Mouse (Mus musculus) spleen, postnatal 10 days (tissue): ENCODE data around the gene Theg.

ENCODE experiments used
- DNase-seq, 2 experiments: peaks; one replicate each; pipeline ENCODE4 v3.0.0; 2021 to 2022; ENCODE audit warnings: low spot score in 2 of 2

The Theg gene

DNA sequence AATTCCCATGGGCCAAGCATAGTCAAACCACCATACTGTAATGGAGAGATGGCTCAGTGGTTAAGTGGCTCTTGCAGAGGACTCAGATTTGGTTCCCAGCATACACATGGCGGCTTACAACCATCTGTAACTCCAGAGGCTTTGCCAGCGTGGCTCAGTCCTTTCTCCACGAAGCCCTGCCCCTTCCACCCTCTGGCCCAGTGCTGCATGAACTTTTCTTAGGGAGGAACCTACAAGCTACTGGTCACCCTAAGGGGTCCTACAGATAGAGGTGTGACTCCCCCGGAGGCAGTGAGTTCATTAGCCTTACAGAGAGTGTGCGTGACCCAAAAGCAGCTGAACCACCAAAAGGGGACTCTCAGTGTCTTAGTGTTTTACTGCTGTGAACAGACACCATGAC is 30.2 kb downstream of the Theg start:
- peak in 1 of 2 experiments; percentile 2 for DNase-seq

DNA sequence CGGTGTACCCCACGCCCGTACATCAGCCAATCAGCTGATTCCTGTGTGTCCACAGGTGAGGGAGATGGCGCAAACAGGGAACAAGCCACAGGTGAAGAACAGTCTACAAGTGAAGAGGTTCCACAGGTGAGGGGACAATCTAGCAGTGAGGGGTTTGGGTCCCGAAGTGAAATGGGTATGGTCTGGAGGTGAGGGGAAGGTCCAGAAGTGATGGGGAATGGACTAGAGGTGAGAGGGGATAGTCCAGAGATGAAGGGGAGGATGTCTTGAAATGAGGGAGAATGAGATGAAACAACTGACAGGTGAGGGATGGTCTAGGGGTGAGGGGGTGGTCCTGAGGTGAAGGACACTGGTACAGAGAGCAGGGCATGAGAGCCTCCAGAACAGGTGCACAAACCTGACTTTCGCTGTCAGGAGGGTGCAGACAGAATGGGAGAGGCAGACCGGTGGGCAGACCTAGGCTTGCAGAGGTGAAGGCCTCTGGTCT is 31.9 kb downstream of the Theg start:
- no peak for DNase-seq

DNA sequence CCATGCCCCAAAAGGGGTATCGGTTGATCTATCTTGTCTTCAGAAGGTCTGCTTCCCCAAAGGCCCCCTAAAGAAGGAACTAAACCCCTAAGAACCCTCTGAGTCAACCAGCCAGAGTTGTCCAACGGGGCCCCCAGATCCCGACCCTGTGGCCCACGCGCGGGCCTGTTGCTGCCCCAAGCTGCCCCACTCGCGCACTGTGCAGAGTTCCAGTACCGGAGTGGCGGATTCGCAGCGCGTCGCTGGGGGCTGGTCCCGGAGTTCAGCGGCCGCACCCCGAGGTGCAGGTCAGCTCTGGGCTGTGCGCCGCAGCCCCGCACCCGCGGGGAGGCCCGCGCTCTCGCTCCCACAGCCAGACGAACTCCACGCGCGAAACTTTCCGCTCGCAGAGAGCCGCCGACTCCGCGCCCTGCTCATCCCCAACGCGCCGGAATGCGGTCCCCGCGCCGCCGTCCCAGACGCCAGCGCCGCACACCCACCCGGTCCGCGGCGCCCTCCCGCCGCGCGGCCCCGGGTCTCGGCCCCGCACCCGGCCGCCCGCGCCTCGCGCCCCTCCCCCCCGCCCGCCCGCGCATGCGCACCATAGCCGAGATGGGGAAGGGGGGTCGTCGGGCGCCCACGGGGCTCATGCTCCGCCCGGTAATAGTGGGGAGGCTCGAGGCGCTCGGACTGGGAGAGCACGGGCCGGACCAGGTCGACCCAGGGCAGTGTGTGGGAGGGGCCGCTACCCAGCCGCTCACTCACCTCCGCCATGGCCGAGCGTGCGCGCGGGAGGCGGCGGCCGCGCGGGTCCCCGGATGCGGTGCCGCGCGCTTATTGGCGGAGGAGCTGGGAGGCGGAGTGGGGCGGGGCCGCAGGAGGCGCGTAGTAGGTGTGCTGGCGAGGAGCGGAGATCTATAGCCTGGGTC is 32.5 kb downstream of the Theg start, which contains the start of gene Mier2:
Mier2 (minus strand) TSS at position 870 of the 908 bp plus-strand sequence.
- peak; percentile 47 to 76 for DNase-seq

DNA sequence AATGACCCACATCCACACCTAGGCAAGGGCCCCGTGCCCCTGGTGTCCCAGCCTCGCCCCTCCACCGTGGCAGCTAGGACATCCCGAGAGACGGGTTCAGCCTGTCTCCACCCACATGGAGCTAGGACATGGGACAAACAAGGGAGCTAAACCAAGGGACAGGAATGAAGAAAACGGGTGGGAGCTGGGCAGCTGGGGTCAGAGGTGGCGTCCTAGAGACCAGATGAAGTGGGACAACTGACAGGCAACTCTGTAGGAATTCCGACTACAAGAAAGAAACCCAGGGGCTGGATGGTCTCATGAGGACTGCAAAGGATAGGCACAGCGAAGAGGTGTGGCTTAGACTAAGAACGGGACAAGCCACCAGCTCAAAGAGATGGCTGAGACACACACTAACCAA is 33.4 kb downstream of the Theg start:
- peak in 1 of 2 experiments; percentile 8 for DNase-seq

DNA sequence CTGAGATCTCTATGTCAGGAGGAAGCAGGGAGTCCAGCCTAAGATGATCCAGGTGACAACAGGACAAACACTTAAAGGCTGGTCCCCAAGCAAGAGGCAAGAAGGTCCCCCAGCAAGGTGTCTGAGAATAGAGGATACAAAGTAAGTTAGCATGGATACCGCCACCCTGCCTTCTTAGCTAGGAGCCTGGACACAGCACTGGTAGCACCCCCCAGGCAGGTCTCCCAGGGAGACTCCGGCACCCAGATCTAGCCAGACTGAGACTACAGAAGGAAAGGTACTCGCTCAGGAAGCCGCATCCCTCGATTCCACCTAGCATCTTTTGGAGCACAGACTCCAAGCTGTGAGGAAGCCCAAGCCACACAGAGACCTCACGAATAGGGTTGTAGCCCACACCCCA is 34.0 kb downstream of the Theg start:
- peak in 1 of 2 experiments; percentile 10 for DNase-seq

DNA sequence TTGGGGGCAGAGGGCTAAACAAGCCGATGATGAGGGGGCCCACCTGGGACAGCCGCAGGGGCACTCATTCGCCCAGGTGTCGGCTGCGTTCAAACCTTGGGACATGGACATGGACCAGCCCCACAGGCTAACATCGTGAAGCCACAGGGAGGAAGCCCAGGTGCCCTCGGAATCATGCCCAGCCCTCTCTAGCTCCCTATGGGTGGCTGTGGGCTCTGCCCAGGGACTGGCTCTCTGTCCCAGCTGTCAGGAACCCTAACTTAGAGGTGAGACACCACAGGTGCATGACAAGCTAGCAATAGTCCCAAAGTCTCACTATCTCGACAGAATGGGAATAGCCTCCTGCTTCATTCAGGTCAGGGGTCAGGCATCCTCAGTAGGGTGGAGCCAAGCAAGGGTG is 34.6 kb downstream of the Theg start:
- DNase-seq, result peak in 1 of 2 experiments; percentile 9

DNA sequence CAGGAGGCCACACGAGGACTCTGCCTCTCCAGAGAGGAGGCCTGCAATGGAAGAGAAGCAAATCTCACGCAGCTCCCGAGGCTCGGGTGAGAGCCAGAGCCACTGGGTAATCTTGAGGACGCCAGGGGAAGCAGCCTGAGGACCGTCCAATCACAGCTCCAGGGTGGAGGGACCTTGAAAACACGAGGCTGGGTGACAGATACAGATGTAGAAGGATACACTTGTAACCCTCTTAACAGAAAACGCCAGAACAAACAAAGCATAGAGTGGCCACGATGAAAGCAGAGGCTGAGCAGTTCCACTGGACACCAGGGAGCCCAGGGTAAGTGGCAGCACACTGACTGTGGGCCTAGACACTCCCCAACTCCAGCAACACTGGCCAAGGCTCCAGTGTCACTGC is 36.8 kb downstream of the Theg start:
- DNase-seq, result peak in 1 of 2 experiments; percentile 8

DNA sequence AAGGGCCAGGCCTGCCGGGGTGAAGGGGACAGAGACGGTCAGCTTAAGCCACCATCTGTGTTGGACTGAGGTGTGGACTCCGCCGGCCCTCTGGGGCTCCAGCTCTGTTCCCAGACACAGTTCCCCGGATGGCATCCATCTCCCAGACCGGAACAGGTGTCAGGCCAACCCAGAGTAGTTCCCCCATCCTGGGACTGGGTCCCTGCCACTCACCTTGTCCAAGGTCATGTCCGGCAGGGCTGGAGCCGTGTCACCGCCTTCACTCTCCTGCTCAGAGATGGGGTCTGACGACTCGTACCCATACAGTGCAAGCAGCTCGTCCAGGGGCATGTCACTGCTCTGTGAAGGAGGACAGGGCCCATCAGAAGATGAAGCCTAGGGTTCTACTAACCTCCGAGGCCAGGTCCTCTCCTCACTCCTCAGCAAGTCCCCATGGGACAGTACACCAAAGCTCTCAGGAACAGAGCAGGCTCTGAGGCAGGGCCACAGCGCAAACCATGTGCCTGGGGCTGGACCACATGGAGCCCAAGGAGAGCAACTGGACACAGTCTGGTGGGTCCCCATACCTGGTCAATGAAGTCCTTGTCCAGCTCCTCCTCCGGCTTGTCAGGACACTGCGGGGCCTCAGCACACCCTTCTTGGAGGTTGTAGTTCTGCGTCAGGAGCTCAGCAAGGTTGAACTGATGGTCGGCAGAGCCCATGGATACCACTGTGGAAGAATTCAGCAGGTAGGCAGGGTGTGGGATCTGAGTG is 38.0 kb downstream of the Theg start:
- no peak for DNase-seq

DNA sequence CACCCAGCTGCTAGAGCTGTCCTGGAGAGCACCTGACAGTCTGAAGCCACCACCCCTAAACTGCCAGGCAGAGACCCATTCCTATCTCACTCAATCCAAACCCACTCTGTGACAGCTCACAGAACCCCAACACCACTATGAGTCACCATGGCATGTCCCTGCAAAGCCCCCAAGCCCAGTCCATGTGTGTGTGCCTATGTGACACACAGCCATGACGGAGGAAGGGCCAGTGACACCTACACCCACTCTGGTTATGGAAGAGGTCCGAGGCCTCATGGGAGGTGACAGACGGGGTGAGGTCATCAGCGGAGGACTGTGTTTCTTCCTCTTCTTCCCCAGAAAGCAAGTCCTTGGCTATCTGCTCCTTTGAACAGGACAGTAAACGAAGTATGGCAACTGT is 38.6 kb downstream of the Theg start:
- DNase-seq, result peak in 1 of 2 experiments; percentile 10

DNA sequence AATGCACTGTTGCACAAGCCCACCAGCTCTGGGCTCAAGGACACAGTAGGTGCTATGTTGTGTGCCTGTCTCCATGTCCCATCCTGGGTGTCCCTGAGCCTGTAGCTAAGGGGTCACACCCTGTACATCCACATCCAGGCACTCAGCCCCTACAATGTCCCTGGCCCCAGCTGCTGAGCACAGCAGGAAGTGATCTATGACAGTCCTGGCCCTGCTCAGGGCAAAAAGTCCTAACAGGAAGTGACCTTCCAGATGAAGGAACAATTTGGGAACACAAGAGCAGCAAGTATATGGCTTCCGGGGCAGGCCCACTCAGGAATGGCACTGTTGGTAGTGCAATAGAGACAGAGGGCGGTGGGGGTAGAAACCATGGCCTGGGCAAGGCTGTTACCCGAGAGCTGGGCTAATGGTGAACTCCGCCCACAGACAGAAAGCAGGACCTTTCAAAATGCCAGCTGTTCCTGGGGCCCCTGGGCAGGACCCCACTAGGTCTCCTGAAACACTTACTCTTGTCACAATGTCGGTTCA is 39.9 kb downstream of the Theg start:
- no peak for DNase-seq

DNA sequence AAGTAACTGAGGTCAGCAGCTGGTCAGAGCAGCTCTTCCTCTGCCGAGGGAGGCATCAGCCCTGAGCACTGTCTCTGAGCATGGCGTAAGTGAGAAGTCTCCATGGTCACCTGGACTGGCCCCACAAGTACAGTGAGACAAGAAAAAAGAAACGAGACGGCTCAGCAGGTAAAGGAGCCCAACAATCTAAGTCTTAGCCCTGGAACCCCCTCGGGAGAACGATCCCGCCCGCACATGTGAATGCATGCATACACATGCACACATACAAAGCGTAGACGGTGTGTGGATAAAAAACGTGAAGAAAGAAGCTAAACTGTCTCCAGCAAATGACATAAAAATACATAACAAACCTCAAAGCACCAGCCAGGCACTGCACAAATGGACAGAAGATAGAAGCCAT is 40.6 kb downstream of the Theg start:
- DNase-seq, result no peak

DNA sequence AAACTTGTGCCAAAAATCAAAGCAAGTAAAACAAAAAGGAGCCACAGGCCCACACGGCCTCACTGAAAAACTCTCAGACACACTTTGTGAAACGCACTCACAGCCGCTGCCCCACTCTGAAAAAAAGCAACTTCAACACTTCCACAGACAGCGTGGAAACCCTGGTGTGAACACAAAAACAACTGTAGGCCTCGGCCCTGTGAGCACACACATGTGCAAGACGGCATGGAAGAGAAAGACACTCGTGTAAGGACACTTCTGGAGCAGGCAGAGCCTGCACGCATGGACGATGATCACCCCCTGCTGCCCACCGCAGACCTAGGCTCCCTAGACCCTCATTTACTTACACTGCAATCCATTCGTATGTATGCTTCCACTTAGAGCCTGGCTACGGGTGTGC is 41.2 kb downstream of the Theg start:
- no peak for DNase-seq

DNA sequence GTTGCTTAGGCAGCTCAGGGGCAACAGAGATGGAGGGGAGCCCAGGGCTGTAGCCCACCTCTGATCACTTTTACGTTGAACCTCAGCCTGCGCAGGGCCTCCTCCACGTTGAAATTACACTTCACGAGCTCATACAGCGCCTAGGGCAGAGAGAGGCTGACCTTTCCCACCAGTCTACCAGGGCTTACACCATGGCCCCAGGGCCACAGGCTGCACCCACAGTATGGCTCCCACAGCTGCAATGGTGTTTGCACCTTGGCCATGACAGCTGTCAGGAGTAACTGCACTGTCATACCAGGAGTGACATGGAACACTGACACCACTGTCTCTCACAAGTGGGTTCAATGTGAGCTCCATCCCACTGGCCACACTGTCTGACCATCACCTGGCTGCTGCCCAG is 42.5 kb downstream of the Theg start:
- DNase-seq, result no peak

DNA sequence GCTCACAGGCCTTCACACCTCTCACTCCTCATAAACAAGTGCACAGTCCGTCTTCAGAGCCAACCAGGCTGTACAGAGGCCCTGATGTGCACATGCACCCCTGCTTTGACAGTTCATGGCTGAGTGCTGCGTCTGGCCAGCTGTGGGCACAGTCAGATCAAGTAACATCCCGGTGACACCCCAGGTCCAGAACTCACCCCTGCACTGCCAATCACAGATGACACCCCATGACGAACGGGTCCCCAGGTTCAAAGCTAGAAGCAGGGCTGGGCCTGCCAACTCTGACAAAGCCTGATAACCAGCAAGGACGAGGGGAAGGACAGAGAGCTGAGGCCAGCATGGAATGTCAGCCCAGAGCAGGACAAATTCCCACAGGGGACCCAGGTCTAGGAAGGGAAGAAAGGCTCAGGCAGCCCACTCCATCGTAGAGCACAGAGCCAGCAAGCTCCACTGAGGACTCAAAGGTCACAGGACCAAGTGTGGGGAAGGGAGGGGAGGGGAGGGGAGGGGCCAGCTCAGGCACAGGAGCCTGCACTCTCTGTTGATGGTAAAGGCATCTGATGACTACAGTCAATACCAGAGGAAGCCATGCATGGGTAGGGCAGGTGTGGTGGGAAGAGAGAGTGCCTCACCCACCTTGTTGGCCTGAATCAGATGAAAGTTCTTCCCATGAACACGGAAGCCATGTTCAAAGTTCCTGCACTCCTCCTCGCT is 43.1 kb downstream of the Theg start:
- no peak for DNase-seq

DNA sequence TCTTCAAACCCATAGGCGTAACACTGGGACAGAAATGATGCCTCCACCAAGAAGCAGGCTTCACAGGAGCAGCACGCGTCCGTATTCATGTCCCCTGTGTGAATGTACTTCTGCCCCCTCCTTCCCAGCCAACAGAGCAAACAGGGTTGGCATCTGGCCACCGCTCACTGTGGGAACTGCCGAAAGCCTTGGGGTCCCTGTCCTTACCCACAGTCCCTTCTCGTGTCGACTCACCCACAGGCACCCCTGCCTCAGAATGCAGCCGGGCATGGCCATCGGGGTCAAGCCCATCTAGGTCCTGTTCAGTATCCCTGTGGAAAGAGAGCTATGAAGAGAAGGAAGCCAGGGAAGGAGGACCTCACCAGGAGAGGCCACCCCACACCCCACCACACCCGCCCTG is 45.0 kb downstream of the Theg start:
- no peak for DNase-seq

DNA sequence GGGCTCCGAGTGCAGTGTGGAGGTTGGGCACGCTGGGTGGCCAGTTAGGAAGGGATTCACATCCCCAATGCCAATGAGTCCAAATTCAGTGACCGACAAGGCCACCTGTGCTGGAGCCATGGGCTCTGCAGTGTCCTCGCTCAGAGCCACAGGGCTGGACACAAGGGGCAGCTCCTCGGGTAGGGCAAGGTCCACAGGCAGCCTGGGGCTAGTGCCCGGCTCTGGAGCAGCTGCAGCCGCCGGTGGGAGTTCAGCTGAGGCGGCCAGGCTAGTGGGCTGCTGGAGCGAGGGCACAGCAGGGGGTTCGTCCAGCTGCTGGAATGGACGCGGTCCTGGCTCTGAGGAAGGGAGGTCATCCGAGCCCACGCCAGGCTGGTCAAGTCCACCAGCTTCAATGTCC is 45.6 kb downstream of the Theg start:
- no peak for DNase-seq

DNA sequence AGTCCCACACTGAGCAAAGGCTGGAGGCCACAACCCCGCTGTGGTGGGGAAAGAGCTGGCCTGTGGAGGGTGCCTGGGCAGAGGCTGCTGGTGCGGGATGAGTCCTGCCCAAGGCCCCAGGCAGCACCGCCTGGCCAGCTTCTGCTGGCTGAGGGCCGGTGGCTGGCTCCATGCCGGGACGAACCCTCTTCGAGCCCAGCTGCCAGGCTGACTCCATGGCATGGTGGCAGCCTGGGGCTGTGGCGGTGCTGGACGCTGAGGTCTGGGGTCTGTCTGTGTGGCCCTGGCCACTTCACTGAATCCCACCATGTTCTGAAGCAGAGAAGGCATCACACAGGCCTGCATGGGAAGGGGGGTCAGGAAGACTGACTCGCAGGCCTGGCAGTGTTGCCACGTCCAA is 46.4 kb downstream of the Theg start:
- no peak for DNase-seq

DNA sequence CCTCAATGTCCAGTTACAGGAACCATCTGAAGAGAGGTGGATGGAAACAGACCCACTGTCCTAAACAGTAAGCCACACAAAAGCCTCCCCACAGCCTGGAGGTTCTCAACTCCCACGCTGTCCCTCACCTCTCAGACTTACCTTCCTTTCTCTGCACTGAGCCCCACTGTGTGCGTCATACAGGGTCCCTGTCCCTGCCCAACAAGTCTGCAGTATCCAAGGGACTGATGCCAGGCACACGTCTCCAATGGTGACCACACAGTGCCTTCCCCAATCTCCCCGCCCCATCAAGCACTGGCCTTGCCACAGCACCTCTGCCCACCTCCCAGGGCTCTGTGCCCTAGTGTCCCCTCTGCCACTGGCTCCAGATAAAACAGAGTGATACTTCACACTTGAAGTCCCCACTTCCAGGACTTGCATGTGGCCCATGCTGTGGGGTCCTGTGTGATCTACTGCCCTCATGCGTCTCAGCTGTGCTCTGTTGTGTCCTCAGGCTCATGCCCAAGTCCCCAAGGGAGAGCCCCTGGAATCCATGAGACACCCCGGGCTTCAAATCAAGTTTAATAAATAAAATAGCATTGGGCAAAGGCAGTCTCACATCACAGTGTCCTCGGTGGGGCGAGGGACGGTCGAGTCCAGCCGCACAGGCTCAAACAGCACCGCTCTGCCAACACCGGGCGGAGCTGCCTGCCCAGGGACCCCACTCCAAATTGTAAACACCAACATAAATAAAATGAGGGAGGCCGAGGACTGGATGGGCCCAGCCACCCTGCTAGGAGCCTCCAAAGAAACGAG is 47.2 kb downstream of the Theg start:
- DNase-seq, result peak in 1 of 2 experiments; percentile 9

DNA sequence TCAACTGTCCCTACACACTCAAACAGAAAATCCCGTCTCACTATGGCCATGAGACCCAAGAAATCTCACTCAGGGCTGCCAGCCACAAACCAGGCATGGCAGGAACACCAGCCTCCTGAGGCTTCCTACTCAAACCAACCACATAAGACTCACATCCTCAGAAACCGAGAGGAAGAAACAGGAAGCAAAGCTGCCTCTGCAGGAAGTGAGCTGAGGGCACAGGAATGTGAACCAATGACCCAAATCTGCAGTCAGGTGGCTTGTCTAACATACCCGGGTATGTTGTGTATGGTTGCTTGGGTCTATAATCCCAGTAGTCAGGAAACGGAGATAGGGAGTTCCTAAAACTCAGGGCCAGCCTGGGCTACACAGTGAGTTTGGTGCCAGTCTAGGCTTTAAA is 48.3 kb downstream of the Theg start:
- DNase-seq, result no peak

DNA sequence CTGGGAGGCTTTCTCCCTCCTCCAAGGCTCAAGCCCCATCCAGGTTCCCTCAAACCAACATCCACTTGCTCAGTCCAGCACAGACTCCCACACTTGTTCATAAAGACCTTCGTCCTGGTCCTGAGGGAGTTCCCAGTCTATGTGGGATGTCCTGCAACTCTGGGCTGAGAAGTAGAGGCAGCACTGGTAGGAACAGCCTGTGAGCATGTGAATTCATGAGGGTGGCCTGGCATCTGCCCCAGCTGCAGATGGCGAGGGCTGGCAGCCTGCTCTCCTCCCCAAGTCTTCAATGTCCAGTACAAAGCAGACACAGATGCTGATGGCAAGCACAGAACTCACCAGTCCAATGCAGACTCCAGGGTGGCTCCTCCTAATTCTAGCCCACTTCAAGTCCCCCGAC is 48.8 kb downstream of the Theg start:
- no peak for DNase-seq

DNA sequence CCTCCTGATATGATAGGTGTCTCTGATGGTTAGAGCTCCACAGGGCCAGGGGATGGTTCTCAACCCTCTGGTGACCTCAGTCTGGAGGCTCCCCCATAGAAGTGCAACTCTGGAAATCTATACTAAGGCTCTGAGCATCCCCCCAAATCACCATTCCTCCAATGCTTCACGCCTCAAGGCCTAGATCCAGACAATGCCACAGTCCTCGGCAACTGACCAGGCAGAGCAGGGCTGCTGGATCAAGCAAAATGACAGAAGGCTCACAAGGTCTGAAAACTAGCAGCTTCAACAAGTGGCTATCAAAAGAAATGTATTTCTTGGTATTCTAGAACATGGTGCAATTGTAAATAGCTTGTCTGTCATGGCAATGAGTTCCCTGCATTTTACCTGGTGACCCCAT is 49.4 kb downstream of the Theg start:
- DNase-seq, result no peak
